Mouse (Mus musculus) MEL (cell line): ENCODE data around the gene Dock10. TPM values are rescaled to one million over a fixed set of nuclear protein-coding genes. Genes with fewer than 3 reads are reported as not detected.

Experiments
- DNase-seq: peaks from one replicate; pipeline ENCODE4 v3.0.0; 2011; ENCODE audit warnings: low read depth, low spot score
- H3K27ac ChIP-seq: 2 replicates; pipeline ENCODE4 v1.5.1; 2012; ENCODE audit warnings: low read depth, mild to moderate bottlenecking, control low read depth, low read length, moderate library complexity; ENCODE audit not compliant: control insufficient read depth
- H3K27me3 ChIP-seq, 2 experiments: fragments of 150-350 bp in 1 of 2; sonication (generic) in 1 of 2; 2 replicates each; pipeline ENCODE4 v1.6.1; 2012; ENCODE audit warnings: low read length in 2 of 2, mild to moderate bottlenecking in 2 of 2, improper control_type of control experiment in 1 of 2, moderate library complexity in 1 of 2; ENCODE audit not compliant: insufficient read depth in 2 of 2, control insufficient read depth in 1 of 2
- H3K36me3 ChIP-seq, 2 experiments: 2 replicates each; pipeline ENCODE4 v1.6.1; 2012 to 2014; ENCODE audit warnings: low read length in 2 of 2, improper control_type of control experiment in 1 of 2, inconsistent platforms in 1 of 2, mild to moderate bottlenecking in 1 of 2; ENCODE audit not compliant: insufficient read depth in 2 of 2, control insufficient read depth in 1 of 2
- H3K4me1 ChIP-seq, 2 experiments: fragments of 150-350 bp in 1 of 2; sonication (generic) in 1 of 2; 2 replicates each; pipeline ENCODE4 v1.6.1; 2012; ENCODE audit warnings: low read length in 2 of 2, improper control_type of control experiment in 1 of 2, mild to moderate bottlenecking in 1 of 2; ENCODE audit not compliant: insufficient read depth in 2 of 2, control insufficient read depth in 1 of 2
- H3K4me3 ChIP-seq, 2 experiments: fragments of 150-350 bp in 1 of 2; sonication (generic) in 1 of 2; 2 replicates each; pipeline ENCODE4 v1.5.1; 2012; ENCODE audit warnings: low read depth in 2 of 2, low read length in 2 of 2, mild to moderate bottlenecking in 2 of 2, moderate library complexity in 2 of 2, control low read depth in 1 of 2, improper control_type of control experiment in 1 of 2; ENCODE audit not compliant: control insufficient read depth in 1 of 2, insufficient read depth in 1 of 2
- H3K79me2 ChIP-seq: 2 replicates; pipeline ENCODE4 v1.6.1; 2012; ENCODE audit warnings: mild to moderate bottlenecking, low read length, moderate library complexity; ENCODE audit not compliant: control insufficient read depth, poor library complexity, insufficient read depth
- H3K9ac ChIP-seq: 2 replicates; pipeline ENCODE4 v1.6.1; 2012; ENCODE audit warnings: low read depth, mild to moderate bottlenecking, control low read depth, low read length, moderate library complexity; ENCODE audit not compliant: control insufficient read depth, poor library complexity, severe bottlenecking
- H3K9me3 ChIP-seq: fragments of 150-350 bp; sonication (generic); replicated peaks from 2 replicates; pipeline ENCODE4 v1.6.1; 2012; ENCODE audit warnings: mild to moderate bottlenecking, low read length, improper control_type of control experiment, moderate library complexity; ENCODE audit not compliant: insufficient read depth
- CHD1 ChIP-seq: IDR thresholded peaks from 2 replicates; pipeline ENCODE4 v1.6.1; 2012; ENCODE audit warnings: low read depth, mild to moderate bottlenecking, inconsistent platforms, low read length, improper control_type of control experiment
- CTCF ChIP-seq, 3 experiments: IDR thresholded peaks in 2 of 3; conservative IDR thresholded peaks in 1 of 3; 2 replicates each; pipeline ENCODE4 v1.5.1; 2011 to 2012; ENCODE audit warnings: low read length in 3 of 3, low read depth in 2 of 3, mild to moderate bottlenecking in 2 of 3, improper control_type of control experiment in 1 of 3, inconsistent platforms in 1 of 3, mixed read lengths in 1 of 3, moderate library complexity in 1 of 3; ENCODE audit not compliant: control insufficient read depth in 1 of 3, insufficient read depth in 1 of 3, poor library complexity in 1 of 3, severe bottlenecking in 1 of 3
- E2F4 ChIP-seq: IDR thresholded peaks from 2 replicates; pipeline ENCODE4 v1.6.1; 2011; ENCODE audit warnings: low read depth, low read length, improper control_type of control experiment, borderline replicate concordance
- ELF1 ChIP-seq: IDR thresholded peaks from 2 replicates; pipeline ENCODE4 v1.6.1; 2014; ENCODE audit warnings: low read depth, mild to moderate bottlenecking, inconsistent platforms, low read length, improper control_type of control experiment, moderate library complexity
- ETS1 ChIP-seq: IDR thresholded peaks from 2 replicates; pipeline ENCODE4 v1.6.1; 2012; ENCODE audit warnings: low read depth, mild to moderate bottlenecking, inconsistent platforms, low read length, improper control_type of control experiment, moderate library complexity
- GATA1 ChIP-seq: IDR thresholded peaks from 2 replicates; pipeline ENCODE4 v1.6.1; 2011; ENCODE audit warnings: low read depth, low read length, improper control_type of control experiment
- JUND ChIP-seq: IDR thresholded peaks from 2 replicates; pipeline ENCODE4 v1.6.1; 2011; ENCODE audit warnings: low read depth, mild to moderate bottlenecking, improper control_type of control experiment, low read length
- KAT2A ChIP-seq: conservative IDR thresholded peaks from 2 replicates; pipeline ENCODE4 v1.6.1; 2012; ENCODE audit warnings: low read depth, low read length, improper control_type of control experiment, inconsistent platforms
- MAFK ChIP-seq: IDR thresholded peaks from 2 replicates; pipeline ENCODE4 v1.6.1; 2011; ENCODE audit warnings: low read depth, mild to moderate bottlenecking, low read length, improper control_type of control experiment, borderline replicate concordance
- MAX ChIP-seq: IDR thresholded peaks from 2 replicates; pipeline ENCODE4 v1.6.1; 2011; ENCODE audit warnings: low read length, improper control_type of control experiment
- MAZ ChIP-seq: IDR thresholded peaks from 2 replicates; pipeline ENCODE4 v1.6.1; 2012; ENCODE audit warnings: low read depth, mild to moderate bottlenecking, inconsistent platforms, low read length, improper control_type of control experiment
- MXI1 ChIP-seq: IDR thresholded peaks from 2 replicates; pipeline ENCODE4 v1.6.1; 2011; ENCODE audit warnings: mild to moderate bottlenecking, low read depth, low read length, improper control_type of control experiment
- NELFE ChIP-seq: IDR thresholded peaks from 2 replicates; pipeline ENCODE4 v1.6.1; 2011; ENCODE audit warnings: low read depth, low read length, improper control_type of control experiment
- NRF1 ChIP-seq: IDR thresholded peaks from 2 replicates; pipeline ENCODE4 v1.6.1; 2014; ENCODE audit warnings: low read depth, mild to moderate bottlenecking, inconsistent platforms, low read length, improper control_type of control experiment, moderate library complexity; ENCODE audit not compliant: poor library complexity, insufficient read depth, severe bottlenecking
- POLR2A ChIP-seq, 2 experiments: IDR thresholded peaks; 2 replicates each; pipeline ENCODE4 v1.6.1; 2011 to 2012; ENCODE audit warnings: low read length in 2 of 2, mild to moderate bottlenecking in 2 of 2, control low read depth in 1 of 2, improper control_type of control experiment in 1 of 2, low read depth in 1 of 2, moderate library complexity in 1 of 2; ENCODE audit not compliant: control insufficient read depth in 1 of 2, insufficient read depth in 1 of 2, poor library complexity in 1 of 2
- POLR2AphosphoS2 ChIP-seq: IDR thresholded peaks from 2 replicates; pipeline ENCODE4 v1.6.1; 2011; ENCODE audit warnings: low read length, improper control_type of control experiment
- RAD21 ChIP-seq: IDR thresholded peaks from 2 replicates; pipeline ENCODE4 v1.6.1; 2011; ENCODE audit warnings: mild to moderate bottlenecking, low read depth, low read length, improper control_type of control experiment
- RCOR1 ChIP-seq: IDR thresholded peaks from 2 replicates; pipeline ENCODE4 v1.6.1; 2012; ENCODE audit warnings: low read depth, mild to moderate bottlenecking, inconsistent platforms, low read length, improper control_type of control experiment
- TCF12 ChIP-seq: IDR thresholded peaks from 2 replicates; pipeline ENCODE4 v1.6.1; 2014; ENCODE audit warnings: low read depth, mild to moderate bottlenecking, inconsistent platforms, low read length, improper control_type of control experiment, moderate library complexity
- USF2 ChIP-seq, 2 experiments: IDR thresholded peaks; 2 replicates each; pipeline ENCODE4 v1.6.1; 2011 to 2012; ENCODE audit warnings: improper control_type of control experiment in 2 of 2, low read length in 2 of 2, borderline replicate concordance in 1 of 2, inconsistent platforms in 1 of 2, low read depth in 1 of 2, mild to moderate bottlenecking in 1 of 2; ENCODE audit not compliant: insufficient read depth in 1 of 2
- ZMIZ1 ChIP-seq: IDR thresholded peaks from 2 replicates; pipeline ENCODE4 v1.6.1; 2012; ENCODE audit warnings: low read depth, mild to moderate bottlenecking, inconsistent platforms, low read length, improper control_type of control experiment, moderate library complexity
- polyA plus RNA-seq, 2 experiments: library from polyadenylated mRNA; stranded (reverse) in 1 of 2; unstranded in 1 of 2; fragments of >175 nt in 1 of 2; fragments of >200 nt in 1 of 2; gene quantifications; 2 replicates each; pipeline versions ENCODE4 v1.2.1 to v1.2.4; 2012; ENCODE audit warnings: low replicate concordance in 2 of 2, low read depth in 1 of 2; ENCODE audit not compliant: insufficient read length in 2 of 2, insufficient read depth in 1 of 2, missing spikeins in 1 of 2
- total RNA-seq: library from RNA; depleted of rRNA; stranded (reverse); fragments of 300-350 nt; gene quantifications from 2 replicates; pipeline ENCODE4 v1.2.3, GENCODE M21; 2012

The Dock10 gene
- total and polyA plus RNA-seq, 3 experiments, result 11.5 to 74.0 (median 14.3) TPM

GRCm38 (mm10) chr1:80713920-80714319, 44.4 kb downstream of the Dock10 start:
- no peaks in the 10 kb centered on the region; a peak in 1 of 4 replicates for H3K4me1 ChIP-seq
- H3K27ac ChIP-seq, result no peak overlapping the region
- no peak overlapping the region for H3K4me3 ChIP-seq
- no peaks in the 10 kb centered on the region; a peak in 2 of 4 replicates for H3K36me3 ChIP-seq
- H3K9me3 ChIP-seq, result no peaks in the 10 kb centered on the region
- H3K79me2 ChIP-seq, result no peaks in the 10 kb centered on the region
- no peaks in the 10 kb centered on the region for H3K27me3 ChIP-seq
- DNase-seq, result no peak
- TF ChIP-seq CTCF (IDR thresholded peaks at IDR 0.05 in 2 of 3, conservative IDR thresholded peaks at IDR 0.05 in 1 of 3; ENCODE audit: control insufficient read depth in 1 of 3, insufficient read depth in 1 of 3, low read depth in 2 of 3, low read length in 3 of 3, poor library complexity in 1 of 3, severe bottlenecking in 1 of 3) (no peak), MAZ (no peak), RAD21 (no peak), MAX (no peak), CHD1 (no peak), TCF12 (no peak), MXI1 (no peak), KAT2A (no peak), ELF1 (no peak), MAFK (no peak), POLR2AphosphoS2 (no peak), GATA1 (no peak)
- H3K9ac ChIP-seq, result no peak overlapping the region

GRCm38 (mm10) chr1:80710607-80711261, 47.6 kb downstream of the Dock10 start:
- H3K4me1 ChIP-seq, result no peaks in the 10 kb centered on the region; a peak in 1 of 4 replicates
- DNase-seq, result no peak
- H3K79me2 ChIP-seq, result no peaks in the 10 kb centered on the region
- no peak overlapping the region for H3K27ac ChIP-seq
- no peak overlapping the region for H3K4me3 ChIP-seq
- H3K27me3 ChIP-seq, result no peaks in the 10 kb centered on the region
- no peaks in the 10 kb centered on the region for H3K9me3 ChIP-seq
- TF ChIP-seq E2F4 (no peak), RCOR1 (no peak), POLR2A (IDR thresholded peaks at IDR 0.05; ENCODE audit: control insufficient read depth in 1 of 2, insufficient read depth in 1 of 2, low read depth in 1 of 2, low read length in 2 of 2, poor library complexity in 1 of 2) (no peak), ELF1 (no peak), ETS1 (no peak), CTCF (IDR thresholded peaks at IDR 0.05 in 2 of 3, conservative IDR thresholded peaks at IDR 0.05 in 1 of 3; ENCODE audit: control insufficient read depth in 1 of 3, insufficient read depth in 1 of 3, low read depth in 2 of 3, low read length in 3 of 3, poor library complexity in 1 of 3, severe bottlenecking in 1 of 3) (no peak), USF2 (IDR thresholded peaks at IDR 0.05; ENCODE audit: borderline replicate concordance in 1 of 2, insufficient read depth in 1 of 2, low read depth in 1 of 2, low read length in 2 of 2) (no peak), JUND (no peak), CHD1 (no peak), NELFE (no peak), GATA1 (no peak), NRF1 (no peak), TCF12 (no peak), ZMIZ1 (no peak), MAFK (no peak)
- peaks cover 0 to 4% of the 10 kb centered on the region in 2 experiments; a peak in 3 of 4 replicates for H3K36me3 ChIP-seq
- no peak overlapping the region for H3K9ac ChIP-seq
